Mouse (Mus musculus) retina, embryonic 14.5 days (tissue): Measurements from ENCODE around the gene Mettl2.

Experiments
- DNase-seq: peaks from one replicate; pipeline ENCODE4 v3.0.0-alpha.2; 2015; ENCODE audit warnings: low spot score

The Mettl2 gene

DNA sequence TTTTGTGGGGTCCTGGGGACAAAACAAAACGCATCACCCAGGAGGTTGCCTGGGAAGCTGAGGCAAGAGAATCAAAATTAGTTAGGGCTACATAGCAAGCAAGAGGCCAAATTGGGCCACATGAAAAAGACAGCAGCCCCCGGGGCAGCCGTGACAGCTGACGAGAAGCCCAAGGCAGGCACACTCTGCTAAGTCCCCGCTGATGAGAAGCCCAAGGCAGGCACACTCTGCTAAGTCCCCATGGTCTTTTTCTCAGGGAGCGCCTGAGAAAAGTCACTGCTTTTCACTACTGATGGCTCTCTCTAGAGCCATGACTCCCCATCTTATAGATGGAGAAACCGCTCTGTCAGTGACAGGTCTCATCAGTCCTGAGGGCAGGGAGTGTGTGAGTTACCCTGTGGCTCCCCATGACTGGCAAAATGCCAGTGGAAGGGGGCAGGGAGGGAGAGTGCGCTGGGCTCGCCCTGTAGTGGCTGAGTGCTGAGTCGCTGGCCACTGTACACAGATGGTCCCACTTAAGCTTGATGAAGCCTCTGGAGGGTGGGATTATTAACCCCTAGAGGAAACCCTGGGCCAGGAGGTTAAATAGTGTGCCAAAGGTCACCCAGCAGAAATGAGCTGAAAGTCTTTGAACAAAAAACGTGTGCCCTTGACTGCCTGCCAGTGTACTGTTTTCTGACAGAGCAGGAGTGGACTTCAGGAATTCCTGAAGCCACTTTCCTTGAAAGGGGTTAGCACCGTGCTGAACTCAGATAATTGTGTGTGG is 27.0 kb downstream of the Mettl2 start:
- DNase-seq, result peak; percentile 53

DNA sequence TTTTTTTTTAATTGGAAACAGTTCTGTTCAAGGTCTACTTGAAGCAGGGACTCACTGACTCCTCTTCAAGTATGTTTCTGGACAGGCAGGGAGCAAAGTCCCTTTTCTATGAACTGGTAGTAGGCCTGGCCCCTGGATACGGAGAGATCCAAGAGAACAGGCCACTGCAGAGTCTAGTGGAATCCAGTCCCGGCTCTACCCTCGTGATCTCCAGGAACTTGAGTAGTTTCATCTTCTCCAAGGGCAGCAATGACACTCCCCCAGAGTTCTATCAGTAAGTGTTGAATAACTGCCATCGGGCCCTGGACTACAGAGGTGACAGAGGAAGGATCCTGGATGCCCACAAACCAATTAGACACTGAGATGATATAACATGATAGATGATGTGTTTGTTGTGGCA is 29.7 kb downstream of the Mettl2 start:
- no peak for DNase-seq

DNA sequence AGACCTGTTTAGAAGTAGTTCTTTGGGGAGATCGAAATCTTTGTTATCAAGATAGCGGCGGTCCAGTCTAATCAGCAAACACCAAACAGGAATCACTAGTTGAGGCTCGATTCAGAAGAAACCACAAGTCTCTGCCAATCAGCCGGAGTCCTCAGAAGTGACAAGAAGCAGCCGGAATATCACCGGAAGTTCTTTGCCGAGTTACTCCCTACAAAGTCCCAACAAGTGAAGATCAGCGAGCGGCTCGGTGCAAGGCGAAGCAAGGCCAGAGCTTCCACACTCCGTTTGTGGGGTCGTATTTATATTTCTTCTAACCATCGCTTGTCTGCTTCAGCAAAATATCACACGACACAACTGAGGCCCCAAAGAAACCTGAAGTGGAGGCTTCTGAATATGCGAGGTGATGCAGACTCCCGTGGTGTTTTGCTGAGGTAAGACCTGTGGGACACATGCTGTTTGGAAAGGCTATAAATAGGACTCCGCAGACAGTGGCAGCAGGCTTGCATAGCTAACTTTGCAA is 30.6 kb downstream of the Mettl2 start:
- DNase-seq, result no peak

DNA sequence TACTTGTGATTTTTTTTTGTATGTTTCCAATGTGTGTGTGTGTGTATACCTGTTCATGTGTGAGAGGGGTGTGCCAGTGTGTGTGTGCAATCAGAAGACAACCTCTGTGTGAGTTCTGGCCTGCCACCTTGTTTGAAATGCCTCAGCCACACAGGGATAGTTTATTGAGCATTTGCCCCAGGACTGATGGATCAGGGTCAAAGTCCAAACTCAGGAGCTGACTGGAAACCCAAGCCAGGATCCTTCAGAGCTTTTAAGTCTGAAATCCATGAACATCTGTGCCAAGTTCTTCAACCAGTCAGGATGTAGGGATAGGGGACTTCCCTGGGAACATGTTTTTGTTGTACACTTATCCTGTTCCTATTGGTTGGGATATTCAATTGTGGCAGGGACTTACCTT is 31.8 kb downstream of the Mettl2 start:
- no peak for DNase-seq

DNA sequence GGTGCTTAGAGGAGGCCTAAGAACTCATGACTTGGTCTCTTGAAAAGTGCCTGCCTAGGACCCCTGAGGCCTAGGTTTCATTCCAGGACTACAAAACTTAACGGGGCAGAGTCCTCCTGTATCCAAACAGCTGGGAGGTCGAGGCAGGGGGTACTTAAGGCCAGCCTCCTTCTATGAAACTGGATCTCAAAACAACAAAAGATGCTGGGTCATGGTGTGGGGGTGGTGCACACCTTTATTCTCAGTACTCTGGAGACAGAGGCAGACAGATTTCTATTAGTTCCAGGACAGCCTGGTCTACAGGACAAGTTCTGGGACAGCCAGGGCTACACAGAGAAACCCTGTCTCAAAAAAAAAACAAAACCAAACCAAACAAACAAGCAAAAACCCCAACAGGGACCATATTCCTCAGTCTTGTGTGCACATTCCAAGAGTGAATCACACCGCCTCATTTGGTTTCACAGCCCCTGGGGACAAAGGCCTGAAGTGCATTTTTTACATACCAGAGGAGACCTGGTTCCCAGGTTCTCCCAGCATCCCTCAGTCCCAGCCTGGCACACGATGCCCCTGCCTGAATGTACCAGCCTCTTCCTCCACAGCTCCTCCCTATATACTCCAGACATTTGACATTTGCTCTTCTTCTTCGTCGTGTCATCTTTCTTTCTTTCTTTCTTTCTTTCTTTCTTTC is 33.6 kb downstream of the Mettl2 start:
- DNase-seq, result no peak

DNA sequence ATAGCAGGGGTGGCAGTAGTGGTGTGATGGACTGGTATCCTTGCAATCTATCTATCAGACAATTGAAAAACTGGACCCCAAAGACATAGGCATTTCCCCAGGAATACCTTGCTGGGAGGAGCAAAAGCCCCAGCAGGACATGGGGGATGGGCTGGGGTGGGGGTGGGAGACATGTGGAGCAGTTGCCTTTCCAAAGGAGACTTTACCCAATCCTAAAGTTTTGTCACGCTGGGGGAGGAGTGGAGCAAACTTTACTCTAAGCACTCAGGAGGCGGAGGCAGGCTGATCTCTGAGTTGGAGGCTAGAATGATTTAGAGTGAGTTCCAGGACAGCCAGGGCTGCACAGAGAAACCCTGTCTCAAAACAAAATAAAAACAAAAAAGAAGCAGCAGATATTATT is 35.2 kb downstream of the Mettl2 start:
- DNase-seq, result no peak

DNA sequence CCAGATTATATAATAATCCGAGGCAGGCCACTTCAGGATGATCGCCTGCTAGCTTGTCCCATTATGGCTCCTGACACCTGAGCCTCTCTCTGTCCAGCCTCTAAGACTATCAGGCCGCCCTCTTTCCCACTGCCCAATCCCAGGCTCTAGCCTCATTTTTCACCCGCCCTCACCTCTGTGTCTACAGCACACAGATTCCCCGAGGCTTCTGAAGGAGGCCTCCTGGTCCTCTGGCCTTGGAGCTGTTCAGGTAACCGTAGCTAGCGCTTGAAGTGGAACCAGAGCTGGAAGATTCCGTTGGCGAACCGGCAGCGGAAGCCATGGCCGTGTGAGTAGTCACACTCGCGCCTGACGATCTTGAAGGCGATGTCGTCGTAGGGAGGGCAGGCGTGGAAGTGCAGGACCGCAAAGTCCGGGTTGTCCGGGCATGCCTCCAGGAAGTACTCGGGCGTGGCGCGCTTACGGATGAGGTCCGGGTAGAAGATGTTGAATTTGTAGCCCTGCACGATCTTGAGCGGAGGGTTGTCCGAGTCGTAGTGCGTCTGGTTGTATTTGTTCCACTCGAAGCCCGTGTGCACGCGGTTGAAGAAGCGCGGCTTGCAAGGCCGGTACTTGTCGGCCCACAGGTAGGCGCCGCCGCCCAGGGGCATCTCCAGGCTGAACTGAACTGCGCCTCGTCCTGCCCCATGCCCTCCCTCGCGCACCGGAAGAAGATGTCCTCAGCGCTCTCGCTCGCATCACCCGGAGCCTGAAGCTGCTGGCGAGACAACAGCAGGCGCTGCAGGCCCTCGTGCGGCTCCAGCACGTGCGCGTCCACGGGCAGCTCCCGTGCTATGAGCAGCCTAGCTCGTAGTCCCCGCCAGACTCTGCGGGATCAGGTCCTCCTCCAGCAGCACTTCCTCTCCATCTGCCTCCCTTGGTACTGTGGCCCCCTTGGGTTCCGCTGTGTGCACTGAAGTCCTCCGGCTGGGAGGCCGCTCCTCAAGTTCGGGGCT is 38.6 kb downstream of the Mettl2 start:
- no peak for DNase-seq

DNA sequence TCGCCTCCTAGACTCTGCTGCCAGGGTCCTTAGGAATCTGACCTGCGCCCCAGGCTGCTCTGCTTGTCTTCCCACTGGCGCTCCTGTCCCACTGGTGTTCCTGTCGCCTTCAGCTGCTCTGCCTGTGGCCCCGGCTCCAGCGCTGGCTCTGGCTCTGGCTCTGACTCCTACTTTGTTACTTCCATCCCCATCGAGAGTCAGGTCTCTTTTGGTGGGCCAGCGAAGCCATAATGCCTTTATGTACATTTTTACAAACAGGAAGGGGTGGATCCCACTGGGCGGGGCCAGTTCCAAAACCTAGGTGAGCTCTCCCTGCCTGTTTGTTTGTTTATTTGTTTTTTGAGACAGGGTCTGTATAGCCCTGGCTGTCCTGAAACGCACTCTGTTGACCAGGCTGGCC is 40.6 kb downstream of the Mettl2 start:
- no peak for DNase-seq

DNA sequence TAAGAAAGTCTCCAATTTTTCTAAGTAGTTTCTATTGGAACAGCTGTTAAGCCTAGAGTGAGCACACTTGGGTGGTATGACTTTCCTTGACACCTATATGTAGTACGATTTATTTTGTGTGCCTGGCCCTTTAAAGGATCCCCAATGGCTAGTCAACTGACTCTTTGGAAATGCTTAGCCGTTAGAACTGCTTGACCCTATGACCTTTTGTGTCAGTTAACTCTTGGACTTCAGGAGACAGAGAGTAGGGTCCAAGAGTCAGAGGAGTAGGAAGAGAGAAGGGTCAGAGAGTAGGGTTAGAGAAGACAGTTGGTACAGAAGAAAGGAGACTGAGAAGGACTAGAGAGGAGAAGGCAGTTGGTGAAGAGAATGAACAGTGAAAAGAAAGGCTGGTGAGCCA is 52.3 kb downstream of the Mettl2 start, which contains the start of gene Tlk2:
Gene Tlk2 (plus strand): TSS at position 292 of the 400 bp plus-strand sequence.
- no peak for DNase-seq

DNA sequence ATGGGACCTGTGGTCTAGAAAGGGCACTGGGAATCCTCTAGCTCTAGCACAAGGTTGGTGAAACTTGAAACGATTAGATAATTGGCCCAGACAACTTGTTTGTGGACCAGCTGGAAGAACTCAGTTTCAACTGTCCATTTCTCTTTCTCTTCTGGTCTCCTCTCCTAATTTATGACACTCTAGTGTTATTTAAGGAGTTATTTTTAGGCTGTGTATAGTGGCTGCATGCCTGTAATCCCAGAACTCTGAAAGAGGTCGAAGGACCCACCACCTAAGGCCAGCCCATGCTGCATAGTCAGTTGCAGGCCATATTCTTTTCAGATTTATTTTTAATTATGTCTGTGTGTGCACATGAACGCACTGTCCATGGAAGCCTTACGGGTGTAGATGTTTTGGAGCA is 53.3 kb downstream of the Mettl2 start:
- DNase-seq, result no peak

DNA sequence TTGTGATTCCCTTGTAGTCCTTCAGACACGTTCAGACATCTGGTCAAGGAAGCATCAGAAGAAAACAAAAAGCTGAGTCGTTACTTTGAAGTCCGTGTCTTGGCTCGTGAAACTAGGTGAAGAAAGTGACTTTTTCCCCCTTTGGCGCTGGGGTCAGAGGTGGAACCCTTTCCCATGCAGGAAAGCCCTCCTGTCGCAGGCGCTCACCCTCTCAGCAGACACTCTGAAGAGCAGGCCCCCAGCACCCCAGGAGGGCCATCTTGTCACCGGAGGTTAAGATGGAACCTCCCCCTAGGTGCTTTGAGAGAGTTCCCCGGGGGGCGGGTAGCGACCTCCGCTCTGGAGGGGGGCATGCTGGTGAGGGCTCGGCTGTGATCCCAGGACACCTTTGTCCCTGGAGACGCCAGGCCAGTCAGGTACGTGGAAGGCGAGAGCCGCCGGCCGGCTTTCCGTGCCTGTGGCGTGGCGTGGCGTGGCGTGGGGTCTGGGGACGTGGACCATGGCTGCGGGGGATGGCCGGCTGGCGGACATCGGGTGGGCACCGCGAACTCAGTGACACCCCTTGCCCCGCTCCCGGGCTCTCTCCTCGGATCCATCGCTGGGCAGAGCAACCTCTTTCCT is 54.4 kb downstream of the Mettl2 start:
- DNase-seq, result peak; percentile 54

DNA sequence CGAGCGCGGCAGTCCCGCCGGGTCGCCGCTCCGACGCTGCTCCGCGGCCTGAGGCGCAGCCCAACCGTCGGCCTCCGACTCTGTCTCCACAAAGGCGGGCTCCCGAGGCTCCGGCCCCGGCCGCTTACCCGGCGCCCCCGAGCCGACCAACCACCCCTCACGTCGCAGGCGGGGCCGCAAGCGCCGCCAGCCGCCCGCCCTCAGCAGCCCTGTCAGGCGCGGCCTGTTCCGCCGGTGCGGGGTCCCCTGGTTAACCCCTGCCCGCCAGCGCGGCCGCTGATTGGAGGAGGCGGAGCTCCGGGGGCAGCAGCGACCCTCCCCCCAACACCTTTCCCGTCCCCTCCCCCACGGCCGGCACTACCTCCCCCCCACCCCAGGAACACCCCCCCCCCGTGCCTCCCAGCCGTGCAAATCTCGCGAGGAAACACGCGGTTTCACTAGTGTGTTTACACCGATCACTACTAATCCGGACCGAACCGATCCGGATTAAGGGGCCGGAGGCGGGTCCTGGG is 55.0 kb downstream of the Mettl2 start:
- DNase-seq, result peak; percentile 94

DNA sequence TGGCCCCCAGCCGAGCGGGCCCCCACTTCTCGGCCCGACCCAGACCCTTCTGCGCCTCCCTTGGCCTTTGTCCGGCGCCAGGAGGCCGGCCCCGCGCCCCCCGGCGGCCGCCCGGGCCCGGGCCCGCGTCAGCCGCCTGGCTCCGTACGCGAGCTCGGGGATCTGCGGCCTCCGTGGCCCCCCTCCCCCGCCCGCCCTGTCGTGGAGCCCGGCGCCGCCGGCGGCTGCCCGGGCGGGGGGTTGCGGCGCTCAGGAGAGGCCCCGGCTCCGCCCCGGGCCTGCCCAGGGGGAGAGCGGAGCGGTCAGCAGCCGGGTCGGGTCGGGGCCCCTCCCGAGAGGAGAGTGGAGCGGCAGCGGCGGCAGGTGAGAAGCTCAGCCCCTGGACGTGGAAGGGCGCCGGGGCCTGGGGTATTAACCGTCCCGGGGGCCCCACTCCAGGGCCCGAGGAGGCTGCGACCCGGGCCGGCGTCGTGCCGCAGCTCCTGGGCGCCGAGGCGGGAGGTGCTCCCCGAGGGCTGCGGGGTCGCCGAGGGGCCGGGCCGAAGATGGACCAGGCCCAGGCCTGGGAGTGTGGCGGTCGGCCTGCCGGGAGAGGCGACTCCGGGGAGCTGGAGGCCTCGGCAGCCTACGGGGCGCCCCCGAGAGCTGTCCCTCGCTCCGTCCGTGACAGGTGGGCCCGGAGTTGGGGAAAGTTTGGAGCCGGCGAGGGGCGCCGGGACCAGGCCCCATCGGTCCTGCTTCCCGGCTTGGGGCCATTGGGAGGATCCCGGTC is 55.6 kb downstream of the Mettl2 start:
- peak; percentile 63 for DNase-seq

DNA sequence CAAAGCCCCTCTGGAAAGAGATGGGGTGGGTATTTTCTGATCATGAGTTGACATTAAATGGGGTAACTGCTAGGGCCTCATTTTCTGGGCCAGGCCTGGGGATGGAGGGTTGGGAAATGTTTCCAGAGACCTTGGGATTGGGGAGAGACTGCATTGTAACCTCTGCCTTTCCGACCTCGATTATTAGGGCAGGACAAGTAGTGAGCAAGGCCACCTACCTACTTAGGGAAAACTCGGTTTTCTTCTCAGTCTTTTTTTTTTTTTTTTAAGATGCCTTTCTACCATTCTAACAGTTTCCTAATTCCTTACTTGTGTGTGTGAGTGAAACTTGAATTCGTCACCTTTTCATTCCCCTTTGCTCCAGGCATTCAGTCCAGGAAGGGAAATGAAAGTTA is 56.2 kb downstream of the Mettl2 start:
- DNase-seq, result no peak

DNA sequence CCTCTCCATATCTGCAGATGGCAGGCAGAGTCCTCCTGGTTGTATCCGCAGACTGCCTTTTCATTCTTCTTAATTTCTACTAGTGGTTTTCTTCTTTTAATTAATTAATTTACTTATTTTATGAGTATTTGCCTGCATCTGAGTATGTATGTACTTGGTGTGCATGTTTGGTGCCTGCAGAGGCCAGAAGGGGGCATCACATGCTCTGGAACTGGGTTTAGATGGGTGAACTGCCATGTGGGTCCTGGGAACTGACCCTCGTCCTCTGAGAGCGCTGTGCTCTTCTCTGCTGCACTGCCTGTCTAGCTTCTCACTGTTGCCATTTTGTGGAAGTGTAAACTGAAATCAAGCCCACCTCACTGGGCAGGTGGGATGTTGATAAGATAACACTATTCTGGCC is 58.5 kb downstream of the Mettl2 start:
- peak; percentile 16 for DNase-seq
